In the genomic region with DNA sequence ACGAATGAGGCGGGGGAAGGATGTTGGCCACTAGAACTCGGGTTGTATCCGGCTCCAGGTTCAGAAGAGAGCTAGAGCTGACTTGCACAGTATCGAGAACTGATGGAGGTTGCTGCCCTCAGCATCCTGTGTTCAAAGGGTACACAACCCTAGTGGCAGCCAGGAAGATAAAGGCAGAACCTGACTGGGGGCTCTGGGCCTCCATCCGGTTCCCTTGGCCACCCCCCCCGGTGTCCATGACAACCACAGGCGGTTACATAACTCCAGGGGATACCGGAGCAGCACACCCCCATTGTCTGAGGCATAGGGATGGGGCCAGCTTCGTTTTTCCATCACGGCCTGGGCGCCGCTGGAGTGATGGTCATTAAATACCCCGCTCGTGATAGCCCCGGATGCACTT, we compare ENCODE assay signal across 8 mouse cellular contexts. TPM values are rescaled to one million over a fixed set of nuclear protein-coding genes. Genes with fewer than 3 reads are reported as not detected.
DNase-seq lines count a peak whose midpoint lies in the region; ATAC-seq lines count a peak whose summit lies in the region.

No protein-coding gene starts in this region.

- peaks cover 36% of the 10 kb centered on the region for H3K36me3 ChIP-seq in embryonic facial prominence, embryonic 13.5 days
- peaks cover 38% of the 10 kb centered on the region for H3K36me3 ChIP-seq in hindbrain, embryonic 12.5 days
- peaks cover 8% of the 10 kb centered on the region; the same call in 1 of the 2 replicates for H3K36me3 ChIP-seq in limb, embryonic 11.5 days (ENCODE audit: control insufficient read depth, insufficient read depth, low read length)
- peaks cover 41% of the 10 kb centered on the region for H3K36me3 ChIP-seq in midbrain, embryonic 12.5 days

- H3K27ac ChIP-seq in embryonic facial prominence, embryonic 13.5 days = no peak overlapping the region
- H3K27ac ChIP-seq in hindbrain, embryonic 12.5 days = peak overlapping the region; percentile 84
- H3K27ac ChIP-seq in limb, embryonic 11.5 days (replicated peaks; ENCODE audit: low read depth, low read length) = no peak overlapping the region
- H3K27ac ChIP-seq in midbrain, embryonic 12.5 days (replicated peaks) = peak overlapping the region; percentile 74

- no peak for DNase-seq in cerebellum, postnatal 4 days (ENCODE audit: low spot score in 2 of 2)
- DNase-seq in adrenal gland, adult 8-10 months = peak; percentile 63
- peak; percentile 61 for DNase-seq in limb, embryonic 11.5 days (ENCODE audit: low spot score)
- peak; percentile 57 for DNase-seq in testis, postnatal 10 days (ENCODE audit: low spot score)

- no peaks in the 10 kb centered on the region for H3K27me3 ChIP-seq in embryonic facial prominence, embryonic 13.5 days
- H3K27me3 ChIP-seq in hindbrain, embryonic 12.5 days = no peaks in the 10 kb centered on the region
- peaks cover 3% of the 10 kb centered on the region; the same call in 1 of the 2 replicates for H3K27me3 ChIP-seq in limb, embryonic 11.5 days (ENCODE audit: control insufficient read depth, insufficient read depth, low read length)
- no peaks in the 10 kb centered on the region for H3K27me3 ChIP-seq in midbrain, embryonic 12.5 days

- peak; percentile 2; the same call in 1 of the 2 replicates for ATAC-seq in cerebellum, adult (ENCODE audit: insufficient number of reproducible peaks, low FRiP score, low TSS enrichment)
- no peak for ATAC-seq in embryonic facial prominence, embryonic 13.5 days (ENCODE audit: insufficient number of reproducible peaks, insufficient read depth, low FRiP score, low TSS enrichment, low read depth)
- ATAC-seq in hindbrain, embryonic 12.5 days (ENCODE audit: low FRiP score) = peak; percentile 3; the same call in 1 of the 2 replicates
- no peak for ATAC-seq in limb, embryonic 11.5 days (ENCODE audit: insufficient number of reproducible peaks, low FRiP score, low TSS enrichment, low read depth)
- ATAC-seq in midbrain, embryonic 12.5 days (ENCODE audit: low FRiP score, low read depth) = peak; percentile 0; the same call in 1 of the 2 replicates

- WGBS in embryonic facial prominence, embryonic 13.5 days = 5% methylated on average over 16 of the region's 16 CpGs
- WGBS in hindbrain, embryonic 12.5 days = 4% methylated on average over 16 of the region's 16 CpGs
- 6% methylated on average over 16 of the region's 16 CpGs for WGBS in limb, embryonic 11.5 days
- WGBS in midbrain, embryonic 12.5 days = 4% methylated on average over 16 of the region's 16 CpGs

- H3K9me3 ChIP-seq in embryonic facial prominence, embryonic 13.5 days = no peaks in the 10 kb centered on the region
- H3K9me3 ChIP-seq in hindbrain, embryonic 12.5 days (replicated peaks) = no peaks in the 10 kb centered on the region
- no peaks in the 10 kb centered on the region for H3K9me3 ChIP-seq in limb, embryonic 11.5 days (ENCODE audit: control insufficient read depth, low read length)
- H3K9me3 ChIP-seq in midbrain, embryonic 12.5 days = no peaks in the 10 kb centered on the region

- peak overlapping the region; percentile 80 for H3K9ac ChIP-seq in embryonic facial prominence, embryonic 13.5 days
- H3K9ac ChIP-seq in hindbrain, embryonic 12.5 days = peak overlapping the region; percentile 90
- H3K9ac ChIP-seq in limb, embryonic 11.5 days (ENCODE audit: low read length) = peak overlapping the region; percentile 77
- H3K9ac ChIP-seq in midbrain, embryonic 12.5 days (replicated peaks) = peak overlapping the region; percentile 91

- peak overlapping the region; percentile 90 for H3K4me3 ChIP-seq in embryonic facial prominence, embryonic 13.5 days
- peak overlapping the region; percentile 72 for H3K4me3 ChIP-seq in hindbrain, embryonic 12.5 days
- peak overlapping the region; percentile 85 for H3K4me3 ChIP-seq in limb, embryonic 11.5 days (ENCODE audit: low read depth, low read length)
- peak overlapping the region; percentile 84 for H3K4me3 ChIP-seq in midbrain, embryonic 12.5 days

- peak overlapping the region; percentile 90 for H3K4me2 ChIP-seq in embryonic facial prominence, embryonic 13.5 days
- H3K4me2 ChIP-seq in hindbrain, embryonic 12.5 days (replicated peaks) = peak overlapping the region; percentile 82
- H3K4me2 ChIP-seq in limb, embryonic 11.5 days (ENCODE audit: low read depth, severe bottlenecking) = peak overlapping the region; percentile 90
- H3K4me2 ChIP-seq in midbrain, embryonic 12.5 days (replicated peaks) = peak overlapping the region; percentile 90

- peaks cover 33% of the 10 kb centered on the region for H3K4me1 ChIP-seq in embryonic facial prominence, embryonic 13.5 days
- peaks cover 46% of the 10 kb centered on the region for H3K4me1 ChIP-seq in hindbrain, embryonic 12.5 days
- peaks cover 14% of the 10 kb centered on the region for H3K4me1 ChIP-seq in limb, embryonic 11.5 days (ENCODE audit: control insufficient read depth, insufficient read depth, low read length)
- H3K4me1 ChIP-seq in midbrain, embryonic 12.5 days = peaks cover 40% of the 10 kb centered on the region

RNA-seq across cellular contexts. Expression of a gene that starts 0.7 kb away (rescaled TPM):
- 10 to 100 TPM; 85.3 to 96.2 (median 92.1) TPM for total RNA-seq in adrenal gland, adult 8-10 months (2022)
- 61.4 and 69.5 TPM in 2 replicates for polyA plus RNA-seq in embryonic facial prominence, embryonic 13.5 days (2015; fragmentation: Nextera tagmentation; extraction: Ambion mirVana)
- polyA plus RNA-seq in hindbrain, embryonic 12.5 days (2016; fragmentation: Nextera tagmentation; extraction: Ambion mirVana) = 107 and 108 TPM in 2 replicates
- 38.7 and 43.4 TPM in 2 replicates for polyA plus RNA-seq in limb, embryonic 11.5 days (2014; fragmentation: Nextera tagmentation; extraction: Ambion mirVana)
- polyA plus RNA-seq in midbrain, embryonic 12.5 days (2016; fragmentation: Nextera tagmentation; extraction: Ambion mirVana) = 109 and 111 TPM in 2 replicates

RNA-seq across cellular contexts. Expression of a gene that starts 2.0 kb away (rescaled TPM):
- 100 to 1,000 TPM in 1 of 4 experiments, 10 to 100 TPM in 3; 64.7 to 108 (median 88.7) TPM for total RNA-seq in adrenal gland, adult 8-10 months (2022)
- polyA plus RNA-seq in embryonic facial prominence, embryonic 13.5 days (2015; fragmentation: Nextera tagmentation; extraction: Ambion mirVana) = 146 and 148 TPM in 2 replicates
- polyA plus RNA-seq in hindbrain, embryonic 12.5 days (2016; fragmentation: Nextera tagmentation; extraction: Ambion mirVana) = 194 and 214 TPM in 2 replicates
- 216 and 231 TPM in 2 replicates for polyA plus RNA-seq in limb, embryonic 11.5 days (2014; fragmentation: Nextera tagmentation; extraction: Ambion mirVana)
- 235 and 245 TPM in 2 replicates for polyA plus RNA-seq in midbrain, embryonic 12.5 days (2016; fragmentation: Nextera tagmentation; extraction: Ambion mirVana)

RNA-seq across cellular contexts. Expression of a gene that starts 6.2 kb away (rescaled TPM):
- total RNA-seq in adrenal gland, adult 8-10 months (2022) = 10 to 100 TPM; 51.7 to 65.2 (median 57.9) TPM
- polyA plus RNA-seq in embryonic facial prominence, embryonic 13.5 days (2015; fragmentation: Nextera tagmentation; extraction: Ambion mirVana) = 109 and 113 TPM in 2 replicates
- polyA plus RNA-seq in hindbrain, embryonic 12.5 days (2016; fragmentation: Nextera tagmentation; extraction: Ambion mirVana) = 155 and 161 TPM in 2 replicates
- 115 TPM in 2 replicates for polyA plus RNA-seq in limb, embryonic 11.5 days (2014; fragmentation: Nextera tagmentation; extraction: Ambion mirVana)
- polyA plus RNA-seq in midbrain, embryonic 12.5 days (2016; fragmentation: Nextera tagmentation; extraction: Ambion mirVana) = 145 and 152 TPM in 2 replicates

RNA-seq across cellular contexts. Expression of a gene that starts 23.0 kb away (rescaled TPM):
- total RNA-seq in adrenal gland, adult 8-10 months (2022) = 10 to 100 TPM; 13.5 to 24.7 (median 20.6) TPM
- 2.2 and 3.0 TPM in 2 replicates for polyA plus RNA-seq in embryonic facial prominence, embryonic 13.5 days (2015; fragmentation: Nextera tagmentation; extraction: Ambion mirVana)
- 18.0 and 19.6 TPM in 2 replicates for polyA plus RNA-seq in hindbrain, embryonic 12.5 days (2016; fragmentation: Nextera tagmentation; extraction: Ambion mirVana)
- 3.0 and 4.2 TPM in 2 replicates for polyA plus RNA-seq in limb, embryonic 11.5 days (2014; fragmentation: Nextera tagmentation; extraction: Ambion mirVana)
- 14.2 and 18.7 TPM in 2 replicates for polyA plus RNA-seq in midbrain, embryonic 12.5 days (2016; fragmentation: Nextera tagmentation; extraction: Ambion mirVana)

RNA-seq across cellular contexts. Expression of a gene that starts 25.1 kb away (rescaled TPM):
- total RNA-seq in adrenal gland, adult 8-10 months (2022) = 10 to 100 TPM; 23.1 to 32.0 (median 29.0) TPM
- 22.4 and 23.5 TPM in 2 replicates for polyA plus RNA-seq in embryonic facial prominence, embryonic 13.5 days (2015; fragmentation: Nextera tagmentation; extraction: Ambion mirVana)
- 15.3 and 16.5 TPM in 2 replicates for polyA plus RNA-seq in hindbrain, embryonic 12.5 days (2016; fragmentation: Nextera tagmentation; extraction: Ambion mirVana)
- polyA plus RNA-seq in limb, embryonic 11.5 days (2014; fragmentation: Nextera tagmentation; extraction: Ambion mirVana) = 8.3 and 8.7 TPM in 2 replicates
- 15.5 and 18.3 TPM in 2 replicates for polyA plus RNA-seq in midbrain, embryonic 12.5 days (2016; fragmentation: Nextera tagmentation; extraction: Ambion mirVana)

Comparison
In these comparisons a context has a peak if more than half of its experiments do, and no peak if none do; other contexts are left out.
1. ATAC-seq: peak in cerebellum, adult (single experiment), hindbrain, embryonic 12.5 days (single experiment) and midbrain, embryonic 12.5 days (single experiment); none in embryonic facial prominence, embryonic 13.5 days (single experiment) and limb, embryonic 11.5 days (single experiment).
2. DNase-seq: peak in adrenal gland, adult 8-10 months (single experiment), limb, embryonic 11.5 days (single experiment) and testis, postnatal 10 days (single experiment); none in cerebellum, postnatal 4 days (0 of 2).
3. H3K27ac ChIP-seq: peak in hindbrain, embryonic 12.5 days (single experiment) and midbrain, embryonic 12.5 days (single experiment); none in embryonic facial prominence, embryonic 13.5 days (single experiment) and limb, embryonic 11.5 days (single experiment).
4. Peak in every context shown above with its lines, with median percentiles within 50 percentile points of each other: H3K4me2 ChIP-seq, H3K4me3 ChIP-seq and H3K9ac ChIP-seq.